Mouse (Mus musculus) embryonic fibroblast, embryonic 13.5 days (primary cell): ENCODE results near the gene Cep68.

Experiments used
- CTCF ChIP-seq: IDR thresholded peaks from 2 replicates; pipeline ENCODE4 v1.5.1; 2011; ENCODE audit warnings: mild to moderate bottlenecking, control low read depth, low read length, moderate library complexity, borderline replicate concordance; ENCODE audit not compliant: insufficient read depth
- POLR2A ChIP-seq: IDR thresholded peaks from 2 replicates; pipeline ENCODE4 v1.6.1; 2011; ENCODE audit warnings: low read depth, mild to moderate bottlenecking, control low read depth, low read length, moderate library complexity

DNA sequence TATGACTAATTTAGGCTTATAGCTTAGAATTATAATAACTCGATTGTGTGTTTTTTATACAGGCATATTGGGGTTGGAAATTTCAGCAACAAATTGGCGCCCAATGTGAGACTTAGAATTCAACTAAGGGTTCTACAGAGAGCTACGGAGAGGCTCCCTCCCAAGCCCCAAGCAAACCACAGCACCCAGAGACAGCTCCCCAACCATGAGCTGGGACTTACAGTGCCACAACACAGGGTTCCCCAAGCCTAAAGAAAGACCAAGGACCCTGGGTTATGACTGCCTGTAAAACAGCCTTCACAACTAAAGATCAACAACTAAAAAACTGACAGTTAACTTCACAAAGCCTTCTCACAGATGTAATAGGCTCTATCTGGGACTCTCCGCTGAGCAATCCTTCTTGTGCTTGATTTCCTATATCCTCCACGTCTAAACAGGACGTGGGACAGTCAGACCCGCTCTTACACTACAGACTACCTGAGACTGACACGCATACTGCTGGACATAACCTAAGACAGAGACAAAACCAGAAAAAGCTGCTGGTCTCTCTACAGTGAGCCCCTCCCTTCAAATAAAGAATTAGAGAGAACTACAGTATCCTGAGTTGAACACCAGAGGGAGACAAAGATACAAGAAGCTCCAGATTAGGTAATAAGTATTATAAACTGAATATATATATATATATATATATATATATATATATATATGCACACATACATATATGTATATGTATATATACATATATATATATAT lies 13.6 kb upstream of the Cep68 start:
- no peak for TF ChIP-seq POLR2A
- no peak for TF ChIP-seq CTCF
